Mouse (Mus musculus) E14TG2a.4 (cell line): ENCODE measurements around the gene Ccdc149.

ENCODE experiments used
- CTCF ChIP-seq: conservative IDR thresholded peaks from 2 replicates; pipeline ENCODE4 v1.5.1; 2014; ENCODE audit warnings: low read length
- NANOG ChIP-seq: IDR thresholded peaks from 2 replicates; pipeline ENCODE4 v1.6.1; 2014; ENCODE audit warnings: borderline replicate concordance, low read length, mixed read lengths

- no peak for TF ChIP-seq CTCF
- no peak for TF ChIP-seq NANOG
These were observed 45.5 kb downstream of the Ccdc149 start for GRCm38 (mm10) chr5:52425819-52426218.
